Mouse (Mus musculus): ENCODE measurements around the gene Eras. TPM values are rescaled to one million over a fixed set of nuclear protein-coding genes. Genes with fewer than 3 reads are reported as not detected.

Gene Eras
- total RNA-seq, 1 experiment: 60.8 TPM

DNA sequence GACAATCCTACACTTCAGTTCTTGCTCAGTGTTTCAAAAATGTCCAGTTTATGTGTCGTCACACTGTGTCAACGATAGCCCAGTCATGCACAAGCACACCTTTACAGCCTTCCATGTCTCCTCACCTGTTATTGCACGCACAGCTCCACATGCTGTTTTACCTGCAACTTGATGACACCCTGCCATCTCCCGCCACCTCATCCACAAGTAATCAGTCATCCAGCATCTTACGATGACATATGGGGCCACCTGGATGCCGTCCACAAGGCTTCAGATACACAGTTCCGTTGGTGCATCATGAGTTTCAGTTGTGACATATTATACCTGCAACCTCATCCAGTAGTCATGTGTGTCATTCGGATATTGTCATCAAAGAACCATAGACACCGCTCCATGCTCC, 30.5 kb upstream of the Eras start:
- TF ChIP-seq MAFK (IDR thresholded peaks at IDR 0.05; ENCODE audit: insufficient read depth, low read depth, low read length) (no peak), ZC3H11A (IDR thresholded peaks at IDR 0.05; ENCODE audit: borderline replicate concordance, low read depth, low read length) (no peak), HCFC1 (IDR thresholded peaks at IDR 0.05; ENCODE audit: borderline replicate concordance, insufficient read depth, low read length) (no peak), ZNF384 (IDR thresholded peaks at IDR 0.05; ENCODE audit: low read depth, low read length) (no peak), CHD2 (IDR thresholded peaks at IDR 0.05; ENCODE audit: low read depth, low read length) (no peak)
- Histone ChIP-seq H3K27ac (ENCODE audit: insufficient read depth, low read depth, low read length, poor library complexity, severe bottlenecking) (no peak overlapping the region), H3K4me1 (ENCODE audit: control insufficient read depth in 2 of 2, insufficient read depth in 2 of 2, low read length in 2 of 2, poor library complexity in 1 of 2) (no peaks in the 10 kb centered on the region; a peak in 1 of 4 replicates), H3K36me3 (ENCODE audit: control insufficient read depth, insufficient read depth, low read length, poor library complexity, severe bottlenecking) (no peaks in the 10 kb centered on the region; the same call in 1 of the 2 replicates), H3K9ac (ENCODE audit: insufficient read depth, low read depth, low read length, poor library complexity, severe bottlenecking) (no peak overlapping the region), H3K9me3 (ENCODE audit: control insufficient read depth, insufficient read depth, low read depth, low read length) (no peaks in the 10 kb centered on the region), H3K4me3 (ENCODE audit: insufficient read depth in 1 of 2, low read depth in 1 of 2, low read length in 2 of 2, poor library complexity in 1 of 2, severe bottlenecking in 1 of 2) (no peak overlapping the region)
- DNase-seq (ENCODE audit: low read depth, low spot score): no peak
- in situ Hi-C loops (cut with MboI; ENCODE audit: low sequenced_read_pairs in 2 of 2, unreplicated experiment in 2 of 2): no loop called here

DNA sequence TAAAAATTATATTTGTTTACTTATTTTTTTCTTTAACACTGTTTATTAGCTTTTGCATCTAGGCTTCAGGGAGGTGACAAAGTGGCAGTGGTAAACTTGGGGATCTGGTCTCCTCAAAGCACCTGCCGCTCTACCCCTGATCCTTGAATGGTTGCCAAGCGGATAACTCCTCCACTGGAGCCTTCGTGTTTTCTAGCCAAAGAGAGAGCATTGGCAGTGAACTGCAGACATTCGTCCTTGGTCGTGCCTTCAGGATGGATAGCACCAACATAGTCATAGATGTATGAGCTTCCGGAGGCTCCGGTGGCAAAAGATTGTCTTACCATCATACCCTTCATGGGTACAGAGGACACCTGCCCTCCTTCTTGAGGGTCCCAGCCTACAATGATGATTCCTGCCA, 21.7 kb upstream of the Eras start:
- Histone ChIP-seq H3K9ac (ENCODE audit: insufficient read depth, low read depth, low read length, poor library complexity, severe bottlenecking) (no peak overlapping the region; the same call in 1 of the 2 replicates), H3K9me3 (ENCODE audit: control insufficient read depth, insufficient read depth, low read depth, low read length) (no peaks in the 10 kb centered on the region), H3K4me3 (ENCODE audit: insufficient read depth in 1 of 2, low read depth in 1 of 2, low read length in 2 of 2, poor library complexity in 1 of 2, severe bottlenecking in 1 of 2) (0 out of 4 replicates have a peak overlapping the region, but pooled peaks of 1 of the 2 experiments have one; percentile 2), H3K36me3 (ENCODE audit: control insufficient read depth, insufficient read depth, low read length, poor library complexity, severe bottlenecking) (peaks cover 5% of the 10 kb centered on the region), H3K27ac (ENCODE audit: insufficient read depth, low read depth, low read length, poor library complexity, severe bottlenecking) (no peak overlapping the region), H3K4me1 (ENCODE audit: control insufficient read depth in 2 of 2, insufficient read depth in 2 of 2, low read length in 2 of 2, poor library complexity in 1 of 2) (peaks cover 0 to 2% of the 10 kb centered on the region in 2 experiments; a peak in 1 of 4 replicates)
- in situ Hi-C loops (cut with MboI; ENCODE audit: low sequenced_read_pairs in 2 of 2, unreplicated experiment in 2 of 2): no loop called here
- TF ChIP-seq MAFK (IDR thresholded peaks at IDR 0.05; ENCODE audit: insufficient read depth, low read depth, low read length) (no peak), ZNF384 (IDR thresholded peaks at IDR 0.05; ENCODE audit: low read depth, low read length) (no peak), CHD2 (IDR thresholded peaks at IDR 0.05; ENCODE audit: low read depth, low read length) (no peak), HCFC1 (IDR thresholded peaks at IDR 0.05; ENCODE audit: borderline replicate concordance, insufficient read depth, low read length) (no peak), ZC3H11A (IDR thresholded peaks at IDR 0.05; ENCODE audit: borderline replicate concordance, low read depth, low read length) (no peak)
- no peak for DNase-seq (ENCODE audit: low read depth, low spot score)

DNA sequence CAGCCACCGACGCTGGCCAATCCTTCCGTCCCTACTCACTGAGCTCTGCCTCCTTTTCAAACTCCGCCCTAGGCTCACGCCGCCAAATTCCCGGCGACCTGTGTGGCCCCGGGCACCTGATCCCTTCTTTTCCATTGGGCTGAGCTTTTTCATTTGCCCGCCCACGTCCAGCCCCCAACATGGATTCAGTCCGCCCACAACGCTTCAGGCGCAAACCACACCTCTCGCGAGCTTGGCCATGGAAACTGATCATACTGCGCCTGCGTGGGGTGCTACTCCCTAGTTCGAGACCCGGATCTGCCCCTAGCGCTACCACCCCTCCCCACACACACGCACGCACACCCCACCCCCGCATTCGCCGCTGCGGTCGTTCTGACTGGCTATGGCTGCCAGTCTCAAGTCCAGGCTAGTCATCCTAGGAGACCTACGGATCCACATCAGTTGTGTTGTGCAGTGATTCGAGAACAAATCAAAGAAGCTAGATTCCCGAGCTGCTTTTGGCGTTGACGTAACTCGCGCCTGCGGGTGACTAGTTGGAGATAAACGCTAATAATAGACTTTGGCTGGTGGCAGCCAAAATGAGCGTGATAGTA, 19.6 kb upstream of the Eras start:
- peak overlapping the region; percentile 71 to 90 for H3K4me3 ChIP-seq (ENCODE audit: insufficient read depth in 1 of 2, low read depth in 1 of 2, low read length in 2 of 2, poor library complexity in 1 of 2, severe bottlenecking in 1 of 2)
- peak; percentile 92 for DNase-seq (ENCODE audit: low read depth, low spot score)
- H3K36me3 ChIP-seq (ENCODE audit: control insufficient read depth, insufficient read depth, low read length, poor library complexity, severe bottlenecking): peaks cover 15% of the 10 kb centered on the region
- peak overlapping the region; percentile 73 for H3K27ac ChIP-seq (ENCODE audit: insufficient read depth, low read depth, low read length, poor library complexity, severe bottlenecking)
- H3K9me3 ChIP-seq (ENCODE audit: control insufficient read depth, insufficient read depth, low read depth, low read length): no peaks in the 10 kb centered on the region
- in situ Hi-C loops (cut with MboI; ENCODE audit: low sequenced_read_pairs in 2 of 2, unreplicated experiment in 2 of 2): no loop called here
- TF ChIP-seq CHD2 (IDR thresholded peaks at IDR 0.05; ENCODE audit: low read depth, low read length) (peak; percentile 93), MAFK (IDR thresholded peaks at IDR 0.05; ENCODE audit: insufficient read depth, low read depth, low read length) (no peak)
- H3K9ac ChIP-seq (ENCODE audit: insufficient read depth, low read depth, low read length, poor library complexity, severe bottlenecking): peak overlapping the region; percentile 82
- H3K4me1 ChIP-seq (ENCODE audit: control insufficient read depth in 2 of 2, insufficient read depth in 2 of 2, low read length in 2 of 2, poor library complexity in 1 of 2): peaks cover 0 to 2% of the 10 kb centered on the region in 2 experiments; a peak in 1 of 4 replicates

DNA sequence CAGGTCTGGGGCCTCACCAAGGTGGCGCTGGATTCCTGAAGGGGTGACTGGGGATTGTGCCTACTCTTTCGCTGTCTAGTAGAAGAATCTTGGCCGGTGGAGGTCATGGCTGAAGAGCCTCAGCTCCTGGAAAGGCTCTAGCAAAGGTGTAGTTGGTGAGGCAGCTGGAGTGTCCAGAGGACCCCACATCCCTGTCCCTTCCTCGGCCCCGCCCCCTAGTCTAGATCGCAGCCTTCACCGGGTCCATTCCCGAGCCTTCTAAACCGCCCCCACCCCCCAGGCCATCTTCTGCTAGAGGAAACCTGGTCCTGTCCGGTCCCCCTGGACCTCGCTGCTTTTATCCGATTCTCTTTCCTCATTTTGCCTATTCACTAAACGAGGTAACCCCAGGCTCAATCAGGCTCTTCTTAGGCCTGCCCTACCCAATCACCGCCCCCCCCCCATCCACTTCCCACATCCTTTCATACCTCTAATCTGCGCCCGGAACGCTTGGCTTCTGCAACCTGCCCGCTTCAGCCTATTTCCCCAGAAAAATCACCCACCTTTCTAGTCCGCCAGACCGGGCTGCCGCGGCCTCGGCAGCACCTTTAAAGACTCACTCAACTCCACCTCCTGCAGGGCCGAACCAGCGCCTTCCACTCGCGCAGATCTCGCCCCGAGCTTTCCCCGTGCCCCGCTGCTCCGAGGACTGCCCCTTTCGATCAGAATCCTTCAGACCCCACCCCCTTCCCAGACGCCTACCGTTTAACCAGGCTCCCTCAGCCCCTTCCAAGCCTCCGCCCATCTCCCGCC, 18.9 kb upstream of the Eras start, which contains the start of gene Hdac6:
Hdac6 (minus strand) TSS at position 782 of the 792 bp plus-strand sequence.
- no peaks in the 10 kb centered on the region for H3K9me3 ChIP-seq (ENCODE audit: control insufficient read depth, insufficient read depth, low read depth, low read length)
- H3K36me3 ChIP-seq (ENCODE audit: control insufficient read depth, insufficient read depth, low read length, poor library complexity, severe bottlenecking): peaks cover 15% of the 10 kb centered on the region
- no peak for DNase-seq (ENCODE audit: low read depth, low spot score)
- peak within 1 kb of the TSS; percentile 73 for H3K27ac ChIP-seq (ENCODE audit: insufficient read depth, low read depth, low read length, poor library complexity, severe bottlenecking)
- H3K4me3 ChIP-seq (ENCODE audit: insufficient read depth in 1 of 2, low read depth in 1 of 2, low read length in 2 of 2, poor library complexity in 1 of 2, severe bottlenecking in 1 of 2): peak within 1 kb of the TSS; percentile 81 to 94
- in situ Hi-C loops (cut with MboI; ENCODE audit: low sequenced_read_pairs in 2 of 2, unreplicated experiment in 2 of 2): no loop called here
- peaks cover 0 to 2% of the 10 kb centered on the region in 2 experiments; a peak in 1 of 4 replicates for H3K4me1 ChIP-seq (ENCODE audit: control insufficient read depth in 2 of 2, insufficient read depth in 2 of 2, low read length in 2 of 2, poor library complexity in 1 of 2)
- TF ChIP-seq CHD2 (IDR thresholded peaks at IDR 0.05; ENCODE audit: low read depth, low read length) (no peak), ZNF384 (IDR thresholded peaks at IDR 0.05; ENCODE audit: low read depth, low read length) (no peak), HCFC1 (IDR thresholded peaks at IDR 0.05; ENCODE audit: borderline replicate concordance, insufficient read depth, low read length) (no peak), MAFK (IDR thresholded peaks at IDR 0.05; ENCODE audit: insufficient read depth, low read depth, low read length) (no peak), ZC3H11A (IDR thresholded peaks at IDR 0.05; ENCODE audit: borderline replicate concordance, low read depth, low read length) (no peak)
- H3K9ac ChIP-seq (ENCODE audit: insufficient read depth, low read depth, low read length, poor library complexity, severe bottlenecking): peak within 1 kb of the TSS; percentile 83
